Mouse (Mus musculus): ENCODE results near the gene Paqr7.
"Not testable (repeated sequence)": the region's sequence is repeated elsewhere in the genome, so short reads cannot be mapped to it uniquely, and the experiment has no call there.

Paqr7 gene

DNA sequence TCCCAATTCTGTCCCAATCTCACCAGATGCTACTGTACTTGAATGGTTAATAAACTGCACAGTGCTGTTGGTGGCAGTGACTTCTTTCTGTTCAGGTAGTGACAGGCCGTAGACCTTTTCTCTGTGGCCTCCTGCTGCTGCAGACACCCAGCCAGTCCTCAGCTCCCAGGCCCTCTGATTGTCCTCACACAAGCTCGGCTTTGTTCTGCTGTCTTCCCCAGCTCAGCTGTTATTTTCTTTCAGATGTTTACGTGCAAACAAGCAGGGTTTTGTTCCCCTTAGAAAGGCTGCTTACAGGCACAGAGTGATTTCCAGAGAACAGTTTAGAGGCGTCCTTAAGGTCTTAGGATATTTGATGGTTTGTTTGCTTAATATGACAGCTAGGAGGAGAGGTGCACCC, 22.7 kb upstream of the Paqr7 start:
- DNase-seq (ENCODE audit: low read depth, low spot score): no peak

DNA sequence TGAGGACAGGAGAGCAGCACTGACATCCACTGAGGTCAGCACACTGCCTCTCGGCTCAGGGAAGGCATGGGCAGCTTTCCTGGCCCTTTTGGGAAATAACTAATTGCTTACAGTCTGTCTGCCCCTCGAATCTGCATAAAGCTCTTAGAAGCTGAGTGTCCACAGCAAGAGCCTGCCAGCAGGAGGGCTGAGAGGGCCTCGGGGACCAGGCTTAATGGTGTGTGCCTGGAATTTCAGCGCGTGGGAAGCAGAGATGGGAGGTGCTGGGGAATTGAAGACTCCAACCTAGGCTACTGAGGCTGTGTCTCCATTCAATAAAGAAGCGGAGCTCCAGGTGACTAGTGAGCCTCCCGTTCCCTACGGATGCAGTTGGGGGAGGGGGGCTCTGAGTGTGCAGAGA, 22.3 kb upstream of the Paqr7 start:
- DNase-seq (ENCODE audit: low read depth, low spot score): no peak

DNA sequence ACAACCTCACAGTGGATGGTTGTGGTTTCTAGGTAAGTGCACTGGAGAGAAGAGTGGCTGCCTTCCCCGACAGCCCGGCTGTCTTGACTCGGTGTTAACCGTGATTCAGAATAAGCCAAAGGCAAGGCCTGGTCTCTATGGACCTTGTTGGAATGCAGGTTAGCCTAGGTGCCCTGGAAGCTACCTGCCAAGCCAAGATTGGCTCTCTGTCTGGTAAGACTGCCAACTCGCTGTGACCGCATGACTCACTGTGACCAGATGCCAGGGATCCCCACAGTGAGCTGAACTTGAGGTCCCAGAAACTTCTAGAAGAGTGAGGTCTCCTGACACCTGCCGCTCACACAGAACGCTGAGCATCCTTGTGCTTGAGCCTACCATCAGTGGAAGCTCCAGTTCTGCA, 19.6 kb upstream of the Paqr7 start:
- no peak for DNase-seq (ENCODE audit: low read depth, low spot score)

DNA sequence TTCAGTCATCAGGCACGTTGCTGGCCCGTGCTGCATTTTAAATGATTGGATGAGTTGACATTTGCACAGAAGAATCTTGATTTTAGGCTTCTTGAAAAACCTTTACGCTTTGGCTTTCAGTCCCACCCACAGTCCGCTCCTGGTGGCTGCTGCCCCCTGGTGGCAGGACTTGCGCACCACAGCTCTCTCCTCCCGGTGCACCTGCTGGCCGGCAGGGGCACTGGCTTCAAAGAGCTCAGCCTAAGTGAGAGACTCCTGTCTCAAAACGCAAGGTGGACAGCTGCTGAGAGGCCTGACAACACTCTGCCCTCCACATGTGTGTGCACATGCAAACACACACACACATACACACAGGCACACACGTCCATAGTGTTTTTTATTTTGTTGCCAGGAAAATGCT, 18.5 kb upstream of the Paqr7 start:
- DNase-seq (ENCODE audit: low read depth, low spot score): peak; percentile 89

DNA sequence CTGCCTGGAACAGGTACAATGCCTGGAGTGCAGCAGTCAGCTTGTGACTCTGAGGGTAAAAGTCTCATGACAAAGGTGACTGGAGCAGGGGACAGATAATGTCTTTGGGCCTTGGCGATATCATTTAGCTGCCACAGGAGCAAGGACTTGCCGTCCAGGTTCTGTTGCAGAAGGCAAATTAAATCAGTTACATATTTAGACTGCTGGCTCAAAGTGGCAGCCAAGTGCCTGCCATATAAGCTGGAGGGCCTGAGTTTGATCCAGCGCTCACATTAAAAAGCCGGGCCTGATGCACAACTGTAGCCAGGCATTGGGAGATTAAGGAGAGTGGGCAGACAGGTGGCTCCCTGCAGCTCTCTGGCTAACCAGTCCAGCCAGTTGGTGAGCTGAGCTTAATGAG, 16.7 kb upstream of the Paqr7 start:
- DNase-seq (ENCODE audit: low read depth, low spot score): no peak

DNA sequence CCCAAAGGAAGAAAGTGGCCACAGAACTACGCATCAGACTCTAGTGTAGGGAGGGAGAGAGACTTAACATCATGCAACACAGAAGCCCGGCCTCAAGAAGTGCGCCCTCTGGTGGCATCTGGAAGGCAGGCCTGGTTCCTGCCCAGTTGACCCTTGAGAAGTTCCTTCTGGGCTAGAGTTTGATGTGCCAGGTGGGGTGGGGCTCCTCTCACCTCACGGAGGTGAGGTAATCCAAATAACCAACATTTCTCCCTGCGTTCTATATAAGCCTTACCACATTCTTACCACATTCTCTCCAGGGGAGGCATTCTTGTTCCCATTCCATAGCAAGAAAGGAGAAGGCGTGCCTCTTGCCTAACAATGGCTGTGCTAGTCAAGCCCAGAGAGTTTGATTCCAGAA, 15.6 kb upstream of the Paqr7 start:
- DNase-seq (ENCODE audit: low read depth, low spot score): peak; percentile 80

DNA sequence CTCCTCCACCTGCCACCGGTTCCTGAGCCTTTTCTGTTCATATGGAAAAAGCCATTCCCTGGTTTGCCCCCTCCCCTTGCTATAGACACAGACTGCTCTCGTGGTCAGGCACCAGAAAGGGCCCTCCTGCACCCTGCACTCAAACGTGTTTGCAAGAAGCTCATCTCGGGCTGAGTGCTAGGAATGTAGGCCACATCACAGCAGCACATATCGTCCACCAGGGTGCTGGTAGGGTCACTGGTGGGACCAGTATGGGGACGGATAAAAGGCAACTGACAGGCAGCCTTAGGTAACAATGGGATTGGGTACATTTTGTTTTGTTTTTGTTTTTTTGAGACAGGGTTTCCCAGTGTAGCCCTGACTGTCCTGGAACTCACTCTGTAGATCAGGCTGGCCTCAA, 15.2 kb upstream of the Paqr7 start:
- no peak for DNase-seq (ENCODE audit: low read depth, low spot score)

DNA sequence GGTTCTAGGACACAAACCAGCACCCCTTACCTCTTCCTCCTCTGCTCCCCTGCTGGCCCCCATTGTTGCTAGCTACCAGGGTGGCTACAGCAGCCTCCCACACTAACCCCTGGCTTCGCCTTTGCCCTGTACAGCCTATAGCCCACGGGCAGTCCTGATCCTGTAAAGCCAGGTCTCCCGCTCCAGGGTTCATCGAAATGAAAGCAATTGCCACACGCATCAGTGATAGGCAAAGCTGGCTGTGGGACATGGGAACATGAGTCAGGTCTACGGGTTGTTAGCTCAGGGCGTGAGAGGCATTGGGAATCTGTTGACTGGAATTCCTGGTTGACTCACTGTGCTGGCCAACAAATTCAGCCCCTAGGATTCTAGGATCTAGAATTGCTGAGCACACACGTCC, 14.1 kb upstream of the Paqr7 start:
- no peak for DNase-seq (ENCODE audit: low read depth, low spot score)

DNA sequence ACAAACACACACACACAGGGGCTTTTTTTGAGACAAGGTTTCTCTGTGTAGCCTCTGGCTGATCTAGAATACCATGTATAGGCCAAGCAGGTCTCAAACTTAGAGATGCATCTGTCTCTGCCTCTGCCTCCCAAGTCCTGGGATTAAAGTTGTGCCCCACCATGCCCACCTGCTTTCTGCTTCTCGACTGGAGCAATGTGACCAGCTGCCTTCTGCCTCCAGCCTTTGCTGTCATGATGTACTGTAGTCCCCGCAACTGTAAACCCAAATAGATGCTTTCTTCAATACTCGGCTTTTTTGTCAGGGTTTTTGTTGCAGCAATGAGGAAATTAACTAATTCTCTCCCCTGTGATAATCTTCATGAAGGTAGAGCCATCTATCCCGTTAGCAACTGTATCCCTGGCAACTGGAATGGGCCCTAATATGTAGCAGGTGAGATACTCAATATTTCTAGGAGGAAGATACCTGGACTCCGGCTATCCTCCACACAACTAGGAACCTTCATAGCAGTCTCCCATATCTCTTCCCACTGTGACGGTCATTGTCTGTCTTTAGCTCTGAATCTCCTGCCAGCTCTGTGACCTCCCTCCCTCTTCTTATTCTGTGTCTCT, 13.3 kb upstream of the Paqr7 start:
- DNase-seq (ENCODE audit: low read depth, low spot score): no peak

DNA sequence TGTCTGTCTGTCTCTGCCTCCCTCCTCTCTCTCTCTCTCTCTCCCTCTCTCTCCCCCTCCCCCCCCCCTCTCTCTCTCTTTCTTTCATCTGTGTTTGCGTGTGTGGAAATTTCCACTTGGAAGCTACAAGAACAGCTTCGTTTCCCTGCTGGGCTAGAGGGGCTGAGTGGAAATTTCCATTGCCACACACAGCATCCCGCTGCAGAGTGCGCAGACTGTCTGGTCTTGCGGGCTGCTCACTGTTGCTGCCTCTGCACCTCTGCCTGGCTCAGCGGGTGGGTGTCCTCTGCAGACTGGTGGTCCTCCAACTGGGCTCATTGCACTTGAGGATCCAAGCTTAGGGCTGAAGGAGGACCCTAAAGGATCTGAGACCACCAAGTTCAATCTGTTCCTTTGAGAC, 12.8 kb upstream of the Paqr7 start:
- peak; percentile 60 for DNase-seq (ENCODE audit: low read depth, low spot score)

DNA sequence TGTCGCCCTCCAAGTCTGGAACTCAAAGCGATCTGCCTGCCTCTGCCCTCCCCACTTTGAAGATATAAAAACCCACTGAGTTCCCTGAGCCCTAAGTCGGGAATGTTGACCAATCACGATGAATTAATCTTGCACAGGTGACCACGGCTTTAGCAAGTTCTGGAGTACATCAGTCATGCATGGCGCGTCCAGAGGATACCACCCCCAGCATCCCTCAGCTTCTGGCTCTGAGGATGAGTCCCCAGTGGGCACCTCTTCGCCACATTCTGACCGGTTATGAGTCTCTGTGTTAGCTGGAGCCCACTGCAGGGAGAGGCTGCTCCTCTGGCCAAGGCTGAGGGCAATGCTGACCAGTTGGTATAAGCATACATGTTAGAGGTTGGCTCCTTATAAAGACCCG, 12.3 kb upstream of the Paqr7 start:
- DNase-seq (ENCODE audit: low read depth, low spot score): no peak

DNA sequence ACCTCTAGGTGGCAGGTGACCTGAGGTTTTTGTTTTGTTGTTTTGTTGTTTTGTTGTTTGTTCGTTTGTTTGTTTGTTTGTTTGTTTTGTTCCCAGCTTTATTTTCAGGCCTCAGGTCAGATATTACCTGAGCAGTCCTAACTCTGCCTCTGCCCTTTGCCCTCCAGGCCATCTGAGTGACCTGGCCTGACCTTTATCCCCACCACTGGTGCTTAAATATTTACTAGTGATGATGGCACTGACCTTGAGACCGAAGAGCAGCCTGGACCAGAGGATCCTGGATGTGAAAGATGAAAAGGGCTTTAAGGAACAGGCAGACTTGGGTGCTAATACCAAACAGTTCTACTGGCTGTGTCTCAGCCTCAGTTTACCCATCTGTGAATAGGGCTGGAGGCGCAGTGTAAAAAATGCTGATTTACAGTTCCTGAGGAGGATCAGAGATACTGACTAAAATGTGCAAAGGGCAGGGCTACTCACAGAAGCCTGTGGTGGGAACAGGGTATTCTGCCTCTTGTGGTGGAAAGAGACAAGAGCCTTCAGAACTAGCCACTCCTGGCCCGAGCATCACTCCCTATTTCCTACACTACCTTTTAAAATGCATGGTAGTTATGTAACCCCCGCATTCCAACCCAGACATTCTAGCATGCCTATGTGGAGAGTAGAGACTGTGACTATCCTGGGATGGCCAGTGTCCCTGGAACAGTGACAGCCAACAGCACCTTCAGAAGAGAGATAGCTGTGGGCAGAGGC, 11.2 kb upstream of the Paqr7 start:
- DNase-seq (ENCODE audit: low read depth, low spot score): no peak

DNA sequence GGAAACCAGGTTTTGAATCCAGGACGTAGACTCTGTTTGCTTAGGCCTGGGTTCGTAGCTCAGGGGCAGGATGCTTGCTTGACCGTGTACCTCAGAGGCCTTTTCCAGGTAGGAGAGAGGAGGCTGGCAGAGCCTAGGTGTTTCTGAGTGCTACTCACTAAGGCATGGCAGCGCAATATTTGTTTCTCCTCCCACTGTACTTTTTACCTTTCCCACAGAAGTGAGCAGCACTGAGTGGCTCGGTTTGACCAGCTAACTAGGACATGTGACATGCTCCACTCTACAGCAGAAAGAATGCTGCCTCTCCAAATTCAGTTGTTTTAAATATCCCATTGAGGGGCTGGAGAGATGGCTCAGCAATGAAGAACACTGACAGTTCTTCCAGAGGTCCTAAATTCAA, 8.3 kb upstream of the Paqr7 start:
- DNase-seq (ENCODE audit: low read depth, low spot score): no peak

DNA sequence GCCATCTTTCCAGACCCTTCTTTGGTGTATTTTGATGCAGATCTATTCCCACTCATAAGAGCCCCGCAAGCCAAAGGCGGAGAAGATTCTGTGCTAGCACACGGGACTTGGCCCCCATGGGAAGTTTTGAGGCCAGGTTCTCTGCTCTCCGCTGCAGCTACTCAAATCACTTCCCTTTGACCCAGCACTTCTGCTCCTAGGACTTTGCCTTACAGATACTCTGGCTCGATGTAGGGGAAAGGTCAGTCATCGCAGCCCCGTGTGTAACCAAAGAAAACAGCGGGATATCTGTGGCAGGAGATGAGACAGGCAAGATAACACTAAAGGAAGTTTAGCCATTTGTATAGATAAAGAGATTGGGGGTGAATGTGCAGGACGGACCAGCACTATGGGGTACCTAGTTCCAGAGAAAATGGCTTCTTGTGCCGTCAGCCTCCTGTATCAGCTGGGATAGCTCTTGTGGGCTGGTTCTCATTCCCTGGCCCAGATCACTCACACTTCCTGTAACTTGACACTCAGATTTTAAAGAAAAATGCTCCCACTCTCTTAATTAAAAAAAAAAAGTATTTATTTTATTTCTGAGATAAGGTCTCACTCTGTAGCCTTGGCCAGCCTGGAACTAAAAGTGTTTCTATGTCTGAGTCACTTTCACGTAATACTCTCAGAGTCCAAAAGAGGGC, 6.4 kb upstream of the Paqr7 start:
- DNase-seq (ENCODE audit: low read depth, low spot score): no peak

DNA sequence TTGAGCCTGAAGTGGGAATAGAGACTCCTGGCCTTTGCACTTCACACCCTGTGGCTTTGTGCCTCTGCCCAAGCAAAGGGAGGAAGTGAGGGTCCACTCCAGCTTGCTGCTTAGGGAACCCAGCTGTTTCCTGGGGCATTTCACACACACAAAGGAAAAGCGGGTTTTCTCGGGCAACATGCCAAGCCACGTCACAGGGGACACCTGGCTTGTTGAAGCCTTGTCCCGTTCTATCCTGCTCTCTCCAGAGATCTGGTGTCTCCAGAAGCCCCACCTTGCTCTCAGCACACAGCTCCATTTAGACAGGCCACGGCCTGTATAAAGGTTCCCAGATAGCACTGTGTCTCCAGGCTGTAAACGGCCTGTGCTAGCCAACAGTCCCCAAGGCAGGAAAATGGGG, 4.8 kb upstream of the Paqr7 start:
- DNase-seq (ENCODE audit: low read depth, low spot score): no peak

DNA sequence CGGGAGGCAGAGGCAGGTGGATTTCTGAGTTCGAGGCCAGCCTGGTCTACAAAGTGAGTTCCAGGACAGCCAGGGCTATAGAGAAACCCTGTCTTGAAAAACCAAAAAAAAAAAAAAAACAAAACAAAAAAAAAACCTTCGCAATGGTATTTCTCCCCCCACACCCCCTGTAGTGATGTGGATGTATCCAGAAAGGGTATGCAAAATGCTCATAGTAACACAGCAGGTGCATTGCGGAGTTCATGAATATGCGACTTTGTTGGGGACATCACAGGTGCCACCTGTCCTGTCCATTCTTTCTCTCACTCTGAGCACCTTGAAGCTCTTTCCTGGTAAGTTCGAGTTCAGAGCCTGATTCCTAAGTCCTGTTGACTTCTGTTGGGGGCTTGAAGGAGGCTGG, 2.3 kb upstream of the Paqr7 start:
- DNase-seq (ENCODE audit: low read depth, low spot score): not testable (repeated sequence)

DNA sequence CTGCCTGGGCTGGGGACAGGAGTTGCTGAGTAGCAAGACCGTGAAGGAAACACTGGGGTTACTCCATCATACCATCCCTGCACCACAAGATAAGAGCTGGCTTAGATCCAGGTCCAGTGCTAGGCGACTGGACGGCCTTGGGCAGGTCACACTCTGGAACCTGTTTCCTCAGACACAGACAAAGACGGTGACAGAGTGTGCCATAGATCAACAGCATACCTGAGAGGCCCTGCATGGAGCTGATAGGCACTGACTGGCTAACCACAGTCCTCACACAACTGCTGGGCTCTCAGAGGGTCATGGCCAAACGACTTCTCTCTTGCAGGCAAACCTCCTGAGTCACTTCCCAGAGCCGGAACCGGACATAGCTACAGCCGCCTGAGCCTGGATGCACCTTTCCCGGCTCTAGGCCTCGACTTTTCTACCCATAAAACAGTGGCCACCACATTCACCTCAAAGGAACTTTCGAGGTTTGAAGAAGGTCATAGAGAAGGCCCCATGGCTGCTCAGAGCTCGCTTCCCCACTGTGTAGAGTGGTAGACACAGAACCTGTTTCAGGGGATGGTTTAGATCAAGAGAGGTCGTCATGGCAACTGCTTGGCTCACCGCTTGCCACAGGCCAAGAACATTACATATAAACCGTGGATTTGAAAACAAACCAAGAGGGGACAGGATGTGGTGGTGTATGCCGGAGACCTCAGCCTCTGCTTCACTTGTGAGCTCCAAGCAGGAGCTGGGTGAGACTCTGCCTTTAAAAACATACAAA, 1.5 kb upstream of the Paqr7 start:
- peak; percentile 93 for DNase-seq (ENCODE audit: low read depth, low spot score)

DNA sequence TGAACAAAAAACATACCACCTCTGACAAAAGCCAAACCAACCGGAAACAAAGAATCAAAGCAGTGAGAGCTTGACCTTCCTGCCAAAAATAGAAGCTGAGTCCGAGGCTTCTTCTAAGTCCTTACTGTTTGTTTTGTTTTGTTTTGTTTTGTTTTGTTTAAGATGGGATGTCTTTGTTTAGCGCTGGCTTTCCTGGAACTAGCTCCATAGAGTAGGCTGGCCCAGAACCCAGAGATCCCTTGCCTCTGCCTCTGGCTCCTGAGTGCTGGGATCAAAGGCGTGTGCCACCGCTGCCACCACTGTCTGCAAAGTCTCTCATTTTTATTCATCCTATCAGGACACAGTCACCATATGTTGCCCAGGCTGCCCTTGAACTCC, 962 bp upstream of the Paqr7 start:
- DNase-seq (ENCODE audit: low read depth, low spot score): no peak

DNA sequence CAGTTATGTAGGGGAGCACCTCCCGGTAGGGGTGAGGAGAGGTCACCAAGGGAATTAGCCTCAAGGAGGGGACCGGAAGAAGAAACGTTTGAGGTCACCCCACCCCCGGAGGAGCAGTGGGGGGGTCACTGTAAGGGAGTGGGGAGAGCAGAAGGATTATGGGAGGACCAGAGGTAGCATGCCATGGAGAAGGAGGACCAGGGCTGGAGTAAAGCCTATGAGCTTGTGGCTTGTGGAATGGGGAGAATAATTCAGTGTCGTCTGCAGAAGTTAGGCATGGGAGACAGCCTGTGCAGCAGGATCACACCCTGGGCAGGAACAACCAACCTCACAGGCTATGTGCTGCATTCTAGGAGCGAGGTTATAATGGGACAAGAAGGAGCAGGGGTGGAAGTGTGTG, 726 bp downstream of the Paqr7 start:
- DNase-seq (ENCODE audit: low read depth, low spot score): no peak

DNA sequence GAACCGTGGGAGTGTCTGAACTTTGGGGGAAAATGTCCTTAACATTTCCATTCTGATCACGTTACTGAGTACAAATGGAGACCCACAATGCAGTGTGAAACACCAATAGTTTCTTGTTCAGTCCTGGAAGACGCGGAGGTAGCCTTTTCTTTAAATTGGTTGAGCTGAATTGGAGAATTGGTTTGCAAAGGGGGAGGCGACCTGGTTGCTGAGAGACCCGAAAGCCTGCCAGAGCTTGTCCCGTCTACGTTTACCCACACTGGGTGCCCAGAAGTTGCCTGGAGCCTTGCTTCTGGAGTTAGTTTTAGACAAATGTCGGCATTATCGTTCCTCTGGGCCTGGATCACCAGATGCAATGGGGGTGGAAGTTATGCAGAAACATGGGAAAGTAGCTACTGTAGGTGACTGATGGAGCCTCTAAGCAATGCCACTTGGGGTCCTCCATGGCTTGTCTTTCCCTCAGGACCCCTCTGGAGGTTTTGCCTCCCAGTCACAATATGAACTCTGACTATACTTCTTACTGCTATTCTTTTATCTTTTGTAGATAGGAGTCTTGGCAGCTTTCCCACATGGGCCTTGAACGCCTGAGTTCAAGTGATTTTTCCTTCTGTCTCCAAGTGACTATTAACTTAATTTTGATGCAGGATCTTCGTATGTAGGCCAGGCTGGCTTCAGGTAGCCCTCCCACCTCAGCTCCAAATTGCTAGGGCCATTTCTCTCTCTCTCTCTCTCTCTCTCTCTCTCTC, 1.7 kb downstream of the Paqr7 start:
- DNase-seq (ENCODE audit: low read depth, low spot score): no peak

DNA sequence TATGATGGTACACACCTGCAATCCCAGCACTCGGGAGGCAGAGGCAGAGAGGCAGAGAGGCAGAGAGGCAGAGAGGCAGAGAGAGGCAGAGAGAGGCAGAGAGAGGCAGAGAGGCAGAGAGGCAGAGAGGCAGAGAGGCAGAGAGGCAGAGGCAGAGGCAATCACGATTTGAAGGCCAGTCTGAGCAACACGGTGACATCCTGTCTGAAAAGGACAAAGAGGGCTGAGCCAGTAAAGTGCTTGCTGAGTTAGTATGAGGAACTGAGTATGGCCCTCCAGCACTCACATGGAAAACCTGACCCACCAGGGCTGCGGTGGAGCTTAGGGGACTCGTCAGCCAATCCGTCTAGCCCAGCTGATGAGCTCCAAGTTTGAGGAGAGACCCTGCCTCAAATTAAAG, 2.5 kb downstream of the Paqr7 start:
- DNase-seq (ENCODE audit: low read depth, low spot score): not testable (repeated sequence)

DNA sequence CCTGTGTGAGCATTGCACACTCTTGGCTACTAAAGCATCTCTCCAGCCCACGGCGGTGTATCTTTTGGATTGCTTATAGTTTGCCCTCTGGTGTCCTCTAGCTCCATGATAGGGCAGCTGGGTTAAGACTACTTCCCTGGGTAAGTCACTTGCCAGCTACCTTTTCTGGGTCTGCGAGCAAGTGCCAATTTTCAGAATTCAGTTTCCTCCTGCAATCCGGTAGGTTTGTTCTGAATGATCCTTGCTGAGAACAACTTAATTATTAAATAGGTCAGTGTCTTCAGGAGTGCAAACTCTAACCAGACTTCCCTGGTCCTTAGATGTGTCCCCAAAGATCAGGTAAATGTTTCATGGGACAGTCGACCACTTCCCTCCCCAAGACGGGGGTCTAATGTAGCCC, 4.6 kb downstream of the Paqr7 start:
- no peak for DNase-seq (ENCODE audit: low read depth, low spot score)
